Mouse (Mus musculus) lung, embryonic 15.5 days (tissue): ENCODE results near the gene Mcemp1. TPM values are rescaled to one million over a fixed set of nuclear protein-coding genes. Genes with fewer than 3 reads are reported as not detected.
A peak's percentile ranks its signal among the peaks of the same experiment; 100 is the strongest.

Source experiments
- ATAC-seq: fragments of 200-750 bp; cut with Nextera tagmentation; 2 replicates; pipeline ENCODE4 v1.8.0; 2017; ENCODE audit warnings: moderate number of reproducible peaks, borderline replicate concordance; ENCODE audit not compliant: low FRiP score, low TSS enrichment; ENCODE audit errors: extremely low read depth
- H3K27ac ChIP-seq: fragments of 300-500 bp; sonication (generic); 2 replicates; pipeline ENCODE4 v1.5.1; 2015; ENCODE audit warnings: moderate library complexity, mild to moderate bottlenecking, inconsistent platforms
- H3K27me3 ChIP-seq: fragments of 300-500 bp; sonication (generic); 2 replicates; pipeline ENCODE4 v1.6.1; 2015; ENCODE audit warnings: inconsistent platforms
- H3K36me3 ChIP-seq: fragments of 300-500 bp; sonication (generic); 2 replicates; pipeline ENCODE4 v1.6.1; 2015; ENCODE audit warnings: inconsistent platforms
- H3K4me1 ChIP-seq: fragments of 300-500 bp; sonication (generic); 2 replicates; pipeline ENCODE4 v1.6.1; 2015; ENCODE audit warnings: inconsistent platforms
- H3K4me2 ChIP-seq: fragments of 300-500 bp; sonication (generic); 2 replicates; pipeline ENCODE4 v1.6.1; 2015; ENCODE audit warnings: inconsistent platforms, mild to moderate bottlenecking, moderate library complexity
- H3K4me3 ChIP-seq: fragments of 300-500 bp; sonication (generic); 2 replicates; pipeline ENCODE4 v1.5.1; 2015; ENCODE audit warnings: mild to moderate bottlenecking, inconsistent platforms
- H3K9ac ChIP-seq: fragments of 300-500 bp; sonication (generic); 2 replicates; pipeline ENCODE4 v1.6.1; 2015; ENCODE audit warnings: inconsistent platforms
- H3K9me3 ChIP-seq: fragments of 300-500 bp; sonication (generic); 2 replicates; pipeline ENCODE4 v1.6.1; 2016; ENCODE audit warnings: inconsistent platforms
- WGBS: fragments of 180-500 bp; shearing (Covaris S2); methylation state at CpG from one replicate; pipeline ENCODE4 v1.1.7; 2015; 5-methylcytosine and 5-hydroxymethylcytosine counted together
- polyA plus RNA-seq: library from polyadenylated mRNA; unstranded; fragments of >200 nt; fragmentation: Nextera tagmentation; extraction: Ambion mirVana; gene quantifications from 2 replicates; pipeline ENCODE4 v1.2.1, GENCODE M21; 2015

Mcemp1 gene
- polyA plus RNA-seq, 1 experiment from 2014 or later: 2.0 TPM

- Histone ChIP-seq H3K4me2 (no peak overlapping the region), H3K27ac (no peak overlapping the region), H3K9me3 (no peaks in the 10 kb centered on the region), H3K4me3 (no peak overlapping the region), H3K4me1 (no peaks in the 10 kb centered on the region), H3K27me3 (no peaks in the 10 kb centered on the region), H3K9ac (no peak overlapping the region), H3K36me3 (no peaks in the 10 kb centered on the region)
- 53% methylated on average over 2 of the region's 2 CpGs for WGBS
- ATAC-seq: no peak
Measured at GRCm38 (mm10) chr8:3648268-3648667, 17.3 kb upstream of the Mcemp1 start.

- no peak for ATAC-seq
- Histone ChIP-seq H3K4me1 (no peaks in the 10 kb centered on the region), H3K27me3 (no peaks in the 10 kb centered on the region), H3K4me2 (peak overlapping the region; percentile 15; the same call in 1 of the 2 replicates), H3K9me3 (no peaks in the 10 kb centered on the region), H3K9ac (no peak overlapping the region), H3K36me3 (no peaks in the 10 kb centered on the region), H3K4me3 (no peak overlapping the region), H3K27ac (no peak overlapping the region)
- WGBS: 42% methylated on average over 1 of the region's 1 CpGs
Measured at GRCm38 (mm10) chr8:3648990-3649389, 16.6 kb upstream of the Mcemp1 start.

GRCm38 (mm10) chr8:3652845-3653244, 12.7 kb upstream of the Mcemp1 start:
- WGBS: 67% methylated on average over 3 of the region's 3 CpGs
- H3K27ac ChIP-seq: no peak overlapping the region
- ATAC-seq: no peak
- H3K27me3 ChIP-seq: no peaks in the 10 kb centered on the region
- no peak overlapping the region for H3K9ac ChIP-seq
- no peaks in the 10 kb centered on the region for H3K36me3 ChIP-seq
- H3K4me2 ChIP-seq: no peak overlapping the region
- H3K4me1 ChIP-seq: no peaks in the 10 kb centered on the region
- no peaks in the 10 kb centered on the region for H3K9me3 ChIP-seq
- H3K4me3 ChIP-seq: no peak overlapping the region

- WGBS: 59% methylated on average over 11 of the region's 11 CpGs
- H3K27ac ChIP-seq: no peak overlapping the region
- no peak for ATAC-seq
Measured at GRCm38 (mm10) chr8:3654726-3655508, 10.6 kb upstream of the Mcemp1 start.

GRCm38 (mm10) chr8:3655526-3655925, 10.0 kb upstream of the Mcemp1 start, which contains the start of gene Retn:
Gene Retn, plus strand, starts transcription at chr8:3655770.
- WGBS: 55% methylated on average over 3 of the region's 3 CpGs
- Histone ChIP-seq H3K9ac (no peak within 1 kb of the TSS), H3K9me3 (no peaks in the 10 kb centered on the region)

More at GRCm38 (mm10) chr8:3654726-3655508, 10.6 kb upstream of the Mcemp1 start:
- Histone ChIP-seq H3K4me2 (no peak overlapping the region), H3K27me3 (no peaks in the 10 kb centered on the region), H3K9ac (no peak overlapping the region), H3K4me1 (no peaks in the 10 kb centered on the region), H3K4me3 (no peak overlapping the region), H3K9me3 (no peaks in the 10 kb centered on the region), H3K36me3 (no peaks in the 10 kb centered on the region)

GRCm38 (mm10) chr8:3656725-3657381, 8.7 kb upstream of the Mcemp1 start:
- Histone ChIP-seq H3K9me3 (no peaks in the 10 kb centered on the region), H3K9ac (no peak overlapping the region), H3K4me3 (no peak overlapping the region), H3K36me3 (no peaks in the 10 kb centered on the region), H3K4me1 (no peaks in the 10 kb centered on the region), H3K27ac (no peak overlapping the region), H3K4me2 (no peak overlapping the region), H3K27me3 (no peaks in the 10 kb centered on the region)
- WGBS: 14% methylated on average over 7 of the region's 7 CpGs
- ATAC-seq: no peak

More at GRCm38 (mm10) chr8:3655526-3655925, 10.0 kb upstream of the Mcemp1 start, which contains the start of gene Retn:
- no peaks in the 10 kb centered on the region for H3K4me1 ChIP-seq
- ATAC-seq: no peak
- H3K4me2 ChIP-seq: no peak within 1 kb of the TSS
- H3K27me3 ChIP-seq: no peaks in the 10 kb centered on the region
- H3K27ac ChIP-seq: no peak within 1 kb of the TSS
- no peaks in the 10 kb centered on the region for H3K36me3 ChIP-seq
- no peak within 1 kb of the TSS for H3K4me3 ChIP-seq

- Histone ChIP-seq H3K4me3 (no peak overlapping the region), H3K9ac (no peak overlapping the region), H3K36me3 (no peaks in the 10 kb centered on the region), H3K27ac (no peak overlapping the region), H3K4me2 (no peak overlapping the region), H3K27me3 (no peaks in the 10 kb centered on the region), H3K9me3 (no peaks in the 10 kb centered on the region), H3K4me1 (no peaks in the 10 kb centered on the region)
- WGBS: 70% methylated on average over 8 of the region's 8 CpGs
- ATAC-seq: no peak
Measured at GRCm38 (mm10) chr8:3660889-3661288, 4.7 kb upstream of the Mcemp1 start.

- Histone ChIP-seq H3K36me3 (no peaks in the 10 kb centered on the region), H3K9ac (no peak overlapping the region), H3K27me3 (no peaks in the 10 kb centered on the region), H3K4me3 (no peak overlapping the region), H3K4me2 (no peak overlapping the region), H3K9me3 (no peaks in the 10 kb centered on the region), H3K27ac (no peak overlapping the region), H3K4me1 (no peaks in the 10 kb centered on the region)
- no peak for ATAC-seq
- 62% methylated on average over 5 of the region's 5 CpGs for WGBS
Measured at GRCm38 (mm10) chr8:3664405-3664804, 1.1 kb upstream of the Mcemp1 start.

- Histone ChIP-seq H3K27me3 (no peaks in the 10 kb centered on the region), H3K4me2 (no peak overlapping the region), H3K36me3 (no peaks in the 10 kb centered on the region), H3K9ac (no peak overlapping the region), H3K4me3 (no peak overlapping the region), H3K27ac (no peak overlapping the region), H3K4me1 (0 out of 2 replicates have a peak, but pooled peaks cover 6% of the 10 kb centered on the region), H3K9me3 (no peaks in the 10 kb centered on the region)
- 71% methylated on average over 2 of the region's 2 CpGs for WGBS
- no peak for ATAC-seq
Measured at GRCm38 (mm10) chr8:3670388-3670787, 4.8 kb downstream of the Mcemp1 start.

- ATAC-seq: peak; percentile 88
- Histone ChIP-seq H3K9ac (peak within 1 kb of the TSS; percentile 59), H3K27me3 (no peaks in the 10 kb centered on the region), H3K27ac (peak within 1 kb of the TSS; percentile 54; the same call in 1 of the 2 replicates), H3K9me3 (no peaks in the 10 kb centered on the region), H3K4me1 (peaks cover 12% of the 10 kb centered on the region; the same call in 1 of the 2 replicates), H3K4me2 (peak within 1 kb of the TSS; percentile 67), H3K36me3 (no peaks in the 10 kb centered on the region), H3K4me3 (peak within 1 kb of the TSS; percentile 61)
- WGBS: under 1% methylated on average over 23 of the region's 23 CpGs
Measured at GRCm38 (mm10) chr8:3671980-3672491, 6.5 kb downstream of the Mcemp1 start, which contains the start of gene Fcor. Gene Fcor, minus strand, starts transcription at chr8:3672362.

- no peak overlapping the region for H3K4me3 ChIP-seq
- no peak for ATAC-seq
- H3K9ac ChIP-seq: no peak overlapping the region
- H3K4me1 ChIP-seq: peaks cover 31% of the 10 kb centered on the region
- H3K36me3 ChIP-seq: peaks cover 9% of the 10 kb centered on the region
- H3K27me3 ChIP-seq: no peaks in the 10 kb centered on the region
- no peak overlapping the region for H3K4me2 ChIP-seq
- no peak overlapping the region for H3K27ac ChIP-seq
- WGBS: 37% methylated on average over 3 of the region's 3 CpGs
- H3K9me3 ChIP-seq: no peaks in the 10 kb centered on the region
Measured at GRCm38 (mm10) chr8:3674671-3675070, 9.1 kb downstream of the Mcemp1 start.
